Mouse (Mus musculus): ENCODE results near the gene Fam25c.

- TF ChIP-seq CTCF (IDR thresholded peaks at IDR 0.05 in 2 of 3, conservative IDR thresholded peaks at IDR 0.05 in 1 of 3; ENCODE audit: control insufficient read depth in 1 of 3, insufficient read depth in 1 of 3, low read depth in 2 of 3, low read length in 3 of 3, poor library complexity in 1 of 3, severe bottlenecking in 1 of 3) = no peak
- TF ChIP-seq ZMIZ1 (IDR thresholded peaks at IDR 0.05; ENCODE audit: low read depth, low read length) = no peak
- TF ChIP-seq BHLHE40 (IDR thresholded peaks at IDR 0.05; ENCODE audit: borderline replicate concordance, low read depth, low read length) = no peak
- no peak for TF ChIP-seq POLR2A (IDR thresholded peaks at IDR 0.05; ENCODE audit: control insufficient read depth in 1 of 2, insufficient read depth in 1 of 2, low read depth in 1 of 2, low read length in 2 of 2, poor library complexity in 1 of 2)
- no peak for TF ChIP-seq POLR2AphosphoS2 (IDR thresholded peaks at IDR 0.05; ENCODE audit: low read length)
- no peak for TF ChIP-seq GATA1 (IDR thresholded peaks at IDR 0.05; ENCODE audit: low read depth, low read length)
- no peak for TF ChIP-seq E2F4 (IDR thresholded peaks at IDR 0.05; ENCODE audit: borderline replicate concordance, low read depth, low read length)
- no peak for TF ChIP-seq EP300 (IDR thresholded peaks at IDR 0.05; ENCODE audit: low read depth in 1 of 2, low read length in 2 of 2)
- no peak for TF ChIP-seq ZKSCAN1 (IDR thresholded peaks at IDR 0.05; ENCODE audit: low read depth, low read length)
- TF ChIP-seq GABPA (IDR thresholded peaks at IDR 0.05; ENCODE audit: low read depth, low read length) = no peak
- TF ChIP-seq USF2 (IDR thresholded peaks at IDR 0.05; ENCODE audit: borderline replicate concordance in 1 of 2, insufficient read depth in 1 of 2, low read depth in 1 of 2, low read length in 2 of 2) = no peak
- no peak for TF ChIP-seq TBP (IDR thresholded peaks at IDR 0.05; ENCODE audit: low read depth, low read length)
- TF ChIP-seq NRF1 (IDR thresholded peaks at IDR 0.05; ENCODE audit: insufficient read depth, low read depth, low read length, poor library complexity, severe bottlenecking) = no peak
- TF ChIP-seq USF1 (IDR thresholded peaks at IDR 0.05; ENCODE audit: low read depth, low read length) = no peak
Measured at GRCm38 (mm10) chr14:34399301-34399700, 44.1 kb upstream of the Fam25c start.

Measured in MEL (cell line).